Mouse (Mus musculus): Measurements from ENCODE around the gene Snapc2. TPM values are rescaled to one million over a fixed set of nuclear protein-coding genes. Genes with fewer than 3 reads are reported as not detected.

Snapc2 gene
- polyA plus RNA-seq, 1 experiment from 2014 or later: 46.0 TPM

- peaks cover 30% of the 10 kb centered on the region for H3K4me1 ChIP-seq (replicated peaks)
- H3K36me3 ChIP-seq: peaks cover 42% of the 10 kb centered on the region
- H3K4me2 ChIP-seq (replicated peaks): peak overlapping the region; percentile 87
- H3K9ac ChIP-seq: peak overlapping the region; percentile 65
- H3K9me3 ChIP-seq: no peaks in the 10 kb centered on the region
- H3K4me3 ChIP-seq (replicated peaks): peak overlapping the region; percentile 73
- 1% methylated on average over 35 of the region's 35 CpGs for WGBS
- no peaks in the 10 kb centered on the region for H3K27me3 ChIP-seq (replicated peaks)
- peak; percentile 49 for ATAC-seq
- peak overlapping the region; percentile 73 for H3K27ac ChIP-seq
These were observed 5.4 kb downstream of the Snapc2 start for GRCm38 (mm10) chr8:4258233-4258632.

GRCm38 (mm10) chr8:4258678-4259077 is 5.8 kb downstream of the Snapc2 start:
- 0% methylated on average over 32 of the region's 32 CpGs for WGBS
- H3K27me3 ChIP-seq (replicated peaks): no peaks in the 10 kb centered on the region
- ATAC-seq: peak; percentile 75
- peaks cover 30% of the 10 kb centered on the region for H3K4me1 ChIP-seq (replicated peaks)
- peak overlapping the region; percentile 73 for H3K4me3 ChIP-seq (replicated peaks)
- H3K36me3 ChIP-seq: peaks cover 43% of the 10 kb centered on the region
- H3K9ac ChIP-seq: peak overlapping the region; percentile 65
- H3K9me3 ChIP-seq: no peaks in the 10 kb centered on the region
- H3K4me2 ChIP-seq (replicated peaks): peak overlapping the region; percentile 87
- peak overlapping the region; percentile 73 for H3K27ac ChIP-seq

- Histone ChIP-seq H3K9ac (peak within 1 kb of the TSS; percentile 65), H3K4me2 (replicated peaks) (peak within 1 kb of the TSS; percentile 87), H3K4me1 (replicated peaks) (peaks cover 27% of the 10 kb centered on the region), H3K4me3 (replicated peaks) (peak within 1 kb of the TSS; percentile 73), H3K27ac (peak within 1 kb of the TSS; percentile 73), H3K27me3 (replicated peaks) (no peaks in the 10 kb centered on the region), H3K9me3 (no peaks in the 10 kb centered on the region), H3K36me3 (peaks cover 45% of the 10 kb centered on the region)
- ATAC-seq: peak; percentile 96
- 4% methylated on average over 33 of the region's 33 CpGs for WGBS
These were observed 6.4 kb downstream of the Snapc2 start, which contains the start of gene Ctxn1 for GRCm38 (mm10) chr8:4259125-4259804. Ctxn1 (minus strand) TSS chr8:4259274.

- H3K4me3 ChIP-seq (replicated peaks): no peak overlapping the region
- no peaks in the 10 kb centered on the region for H3K27me3 ChIP-seq (replicated peaks)
- H3K9me3 ChIP-seq: no peaks in the 10 kb centered on the region
- no peak overlapping the region for H3K4me2 ChIP-seq (replicated peaks)
- H3K27ac ChIP-seq: 0 out of 2 replicates have a peak overlapping the region, but pooled peaks have one; percentile 64
- H3K9ac ChIP-seq: no peak overlapping the region
- ATAC-seq: no peak
- H3K36me3 ChIP-seq: peaks cover 44% of the 10 kb centered on the region
- H3K4me1 ChIP-seq (replicated peaks): peaks cover 27% of the 10 kb centered on the region
- 78% methylated on average over 4 of the region's 4 CpGs for WGBS
These were observed 6.9 kb downstream of the Snapc2 start for GRCm38 (mm10) chr8:4259805-4260170.

- ATAC-seq: no peak
- no peak overlapping the region for H3K9ac ChIP-seq
- H3K27me3 ChIP-seq (replicated peaks): no peaks in the 10 kb centered on the region
- no peak overlapping the region for H3K4me2 ChIP-seq (replicated peaks)
- no peak overlapping the region for H3K27ac ChIP-seq
- WGBS: 86% methylated on average over 8 of the region's 8 CpGs
- no peaks in the 10 kb centered on the region for H3K9me3 ChIP-seq
- peaks cover 57% of the 10 kb centered on the region for H3K36me3 ChIP-seq
- H3K4me3 ChIP-seq (replicated peaks): no peak overlapping the region
- peaks cover 13% of the 10 kb centered on the region; the same call in 1 of the 2 replicates for H3K4me1 ChIP-seq (replicated peaks)
These were observed 10.4 kb downstream of the Snapc2 start for GRCm38 (mm10) chr8:4263105-4263791.

GRCm38 (mm10) chr8:4265160-4265914 is 12.5 kb downstream of the Snapc2 start:
- no peaks in the 10 kb centered on the region for H3K4me1 ChIP-seq (replicated peaks)
- H3K36me3 ChIP-seq: peaks cover 65% of the 10 kb centered on the region
- H3K9me3 ChIP-seq: no peaks in the 10 kb centered on the region
- H3K27ac ChIP-seq: no peak overlapping the region
- no peak overlapping the region for H3K4me3 ChIP-seq (replicated peaks)
- H3K4me2 ChIP-seq (replicated peaks): no peak overlapping the region
- ATAC-seq: no peak
- no peaks in the 10 kb centered on the region for H3K27me3 ChIP-seq (replicated peaks)
- 91% methylated on average over 15 of the region's 15 CpGs for WGBS
- H3K9ac ChIP-seq: no peak overlapping the region

GRCm38 (mm10) chr8:4267627-4268026 is 14.7 kb downstream of the Snapc2 start:
- Histone ChIP-seq H3K4me3 (replicated peaks) (no peak overlapping the region), H3K27ac (no peak overlapping the region), H3K36me3 (peaks cover 59% of the 10 kb centered on the region), H3K4me2 (replicated peaks) (no peak overlapping the region), H3K27me3 (replicated peaks) (no peaks in the 10 kb centered on the region), H3K9me3 (no peaks in the 10 kb centered on the region), H3K9ac (no peak overlapping the region), H3K4me1 (replicated peaks) (no peaks in the 10 kb centered on the region)
- ATAC-seq: peak; percentile 46; the same call in 1 of the 2 replicates
- 75% methylated on average over 15 of the region's 15 CpGs for WGBS

- Histone ChIP-seq H3K9ac (no peak overlapping the region), H3K9me3 (no peaks in the 10 kb centered on the region), H3K36me3 (peaks cover 54% of the 10 kb centered on the region), H3K4me3 (replicated peaks) (no peak overlapping the region), H3K4me1 (replicated peaks) (0 out of 2 replicates have a peak, but pooled peaks cover 3% of the 10 kb centered on the region), H3K27me3 (replicated peaks) (no peaks in the 10 kb centered on the region), H3K27ac (no peak overlapping the region), H3K4me2 (replicated peaks) (no peak overlapping the region)
- WGBS: 91% methylated on average over 6 of the region's 6 CpGs
- ATAC-seq: no peak
These were observed 16.7 kb downstream of the Snapc2 start for GRCm38 (mm10) chr8:4269609-4270008.

GRCm38 (mm10) chr8:4275275-4276110 is 22.6 kb downstream of the Snapc2 start, which contains the start of gene Timm44:
Timm44 (minus strand) TSS chr8:4275913.
- peak within 1 kb of the TSS; percentile 67 for H3K9ac ChIP-seq
- H3K9me3 ChIP-seq: no peaks in the 10 kb centered on the region
- WGBS: under 1% methylated on average over 39 of the region's 39 CpGs
- no peaks in the 10 kb centered on the region for H3K27me3 ChIP-seq (replicated peaks)
- H3K4me3 ChIP-seq (replicated peaks): peak within 1 kb of the TSS; percentile 68
- H3K36me3 ChIP-seq: peaks cover 16% of the 10 kb centered on the region; the same call in 1 of the 2 replicates
- ATAC-seq: peak; percentile 99
- H3K4me2 ChIP-seq (replicated peaks): peak within 1 kb of the TSS; percentile 75
- H3K4me1 ChIP-seq (replicated peaks): peaks cover 7% of the 10 kb centered on the region; the same call in 1 of the 2 replicates
- peak within 1 kb of the TSS; percentile 13; the same call in 1 of the 2 replicates for H3K27ac ChIP-seq

- peaks cover 16% of the 10 kb centered on the region; the same call in 1 of the 2 replicates for H3K36me3 ChIP-seq
- H3K4me2 ChIP-seq (replicated peaks): peak overlapping the region; percentile 75
- no peaks in the 10 kb centered on the region for H3K27me3 ChIP-seq (replicated peaks)
- H3K4me3 ChIP-seq (replicated peaks): peak overlapping the region; percentile 68
- H3K9ac ChIP-seq: peak overlapping the region; percentile 48
- H3K4me1 ChIP-seq (replicated peaks): peaks cover 7% of the 10 kb centered on the region; the same call in 1 of the 2 replicates
- peak; percentile 64; the same call in 1 of the 2 replicates for ATAC-seq
- H3K9me3 ChIP-seq: no peaks in the 10 kb centered on the region
- WGBS: 25% methylated on average over 9 of the region's 9 CpGs
- peak overlapping the region; percentile 13; the same call in 1 of the 2 replicates for H3K27ac ChIP-seq
These were observed 23.2 kb downstream of the Snapc2 start for GRCm38 (mm10) chr8:4276111-4276465.

GRCm38 (mm10) chr8:4292738-4293137 is 39.9 kb downstream of the Snapc2 start:
- no peak overlapping the region for H3K9ac ChIP-seq
- H3K27me3 ChIP-seq (replicated peaks): no peaks in the 10 kb centered on the region
- H3K4me3 ChIP-seq (replicated peaks): no peak overlapping the region
- WGBS: 91% methylated on average over 5 of the region's 5 CpGs
- no peak overlapping the region for H3K27ac ChIP-seq
- no peaks in the 10 kb centered on the region for H3K4me1 ChIP-seq (replicated peaks)
- no peak for ATAC-seq
- peaks cover 17% of the 10 kb centered on the region for H3K36me3 ChIP-seq
- H3K4me2 ChIP-seq (replicated peaks): no peak overlapping the region
- no peaks in the 10 kb centered on the region for H3K9me3 ChIP-seq
